Mouse (Mus musculus) embryonic facial prominence, embryonic 10.5 days (tissue): ENCODE measurements around the gene Hoxc6. TPM values are rescaled to one million over a fixed set of nuclear protein-coding genes. Genes with fewer than 3 reads are reported as not detected.

ENCODE experiments used
- DNase-seq: peaks from one replicate; pipeline ENCODE4 v3.0.0-alpha.2; 2017; ENCODE audit warnings: low spot score
- H3K27ac ChIP-seq: fragments of 300-500 bp; sonication (generic); replicated peaks from 2 replicates; pipeline ENCODE4 v1.5.1; 2016; ENCODE audit warnings: mild to moderate bottlenecking
- H3K27me3 ChIP-seq: fragments of 300-500 bp; sonication (generic); replicated peaks from 2 replicates; pipeline ENCODE4 v1.6.1; 2016; ENCODE audit warnings: low read depth, mild to moderate bottlenecking; ENCODE audit not compliant: poor library complexity, severe bottlenecking
- H3K36me3 ChIP-seq: fragments of 300-500 bp; sonication (generic); replicated peaks from 2 replicates; pipeline ENCODE4 v1.6.1; 2016; ENCODE audit warnings: mild to moderate bottlenecking, moderate library complexity
- H3K4me1 ChIP-seq: fragments of 300-500 bp; sonication (generic); 2 replicates; pipeline ENCODE4 v1.6.1; 2016
- H3K4me3 ChIP-seq: fragments of 300-500 bp; sonication (generic); 2 replicates; pipeline ENCODE4 v1.5.1; 2016; ENCODE audit warnings: mild to moderate bottlenecking, moderate library complexity
- H3K9me3 ChIP-seq: fragments of 300-500 bp; sonication (generic); 2 replicates; pipeline ENCODE4 v1.6.1; 2016; ENCODE audit warnings: mild to moderate bottlenecking
- WGBS: fragments of 180-500 bp; shearing (Covaris S2); methylation state at CpG from one replicate; pipeline ENCODE4 v1.1.7; 2016; 5-methylcytosine and 5-hydroxymethylcytosine counted together
- microRNA counts: library from miRNA; unstranded; fragments of <30 nt; microRNA quantifications from one replicate; lab custom pipeline; 2017
- microRNA-seq: library from miRNA; unstranded; fragments of <30 nt; microRNA quantifications from one replicate; pipeline ENCODE4, GENCODE M21; 2017
- polyA plus RNA-seq: library from polyadenylated mRNA; unstranded; fragments of >200 nt; fragmentation: Nextera tagmentation; extraction: Ambion mirVana; gene quantifications from 2 replicates; pipeline ENCODE4 v1.2.1, GENCODE M21; 2016

Gene Hoxc6
- polyA plus RNA-seq, 1 experiment from 2014 or later = not detected

GRCm38 (mm10) chr15:103051670-103052069, 53.6 kb downstream of the Hoxc6 start:
- Histone ChIP-seq H3K4me1 (peaks cover 5% of the 10 kb centered on the region; the same call in 1 of the 2 replicates), H3K36me3 (no peaks in the 10 kb centered on the region), H3K4me3 (no peak overlapping the region), H3K27ac (no peak overlapping the region), H3K9me3 (no peaks in the 10 kb centered on the region), H3K27me3 (peaks cover 100% of the 10 kb centered on the region)
- DNase-seq = no peak
- WGBS = 68% methylated on average over 2 of the region's 2 CpGs

DNA sequence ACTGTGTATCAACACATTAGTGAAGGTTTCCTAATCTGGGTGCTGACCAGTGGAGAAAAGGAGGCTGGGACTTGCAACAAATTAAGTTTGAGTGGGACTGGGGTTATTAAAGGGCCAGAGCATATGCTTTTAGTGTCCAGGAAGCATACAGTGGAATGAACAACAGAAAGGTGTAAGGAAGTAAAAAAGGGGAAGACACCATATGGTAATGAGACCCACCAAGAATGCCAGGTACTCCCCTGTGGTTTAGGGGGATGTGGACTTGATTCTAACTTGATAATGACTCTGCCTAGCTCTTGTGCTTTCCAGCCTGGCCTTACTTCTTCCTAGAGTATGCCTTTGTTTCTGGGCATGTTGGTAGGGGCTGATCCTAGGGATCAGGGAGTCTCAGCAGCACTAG, 55.2 kb downstream of the Hoxc6 start:
- Histone ChIP-seq H3K9me3 (no peaks in the 10 kb centered on the region), H3K4me1 (peaks cover 5% of the 10 kb centered on the region; the same call in 1 of the 2 replicates), H3K36me3 (no peaks in the 10 kb centered on the region), H3K4me3 (no peak overlapping the region), H3K27me3 (peaks cover 100% of the 10 kb centered on the region), H3K27ac (no peak overlapping the region)
- no peak for DNase-seq

- Histone ChIP-seq H3K36me3 (no peaks in the 10 kb centered on the region), H3K9me3 (no peaks in the 10 kb centered on the region), H3K4me3 (no peak overlapping the region), H3K27ac (no peak overlapping the region), H3K4me1 (peaks cover 7% of the 10 kb centered on the region; the same call in 1 of the 2 replicates), H3K27me3 (peaks cover 100% of the 10 kb centered on the region)
- WGBS = 40% methylated on average over 2 of the region's 2 CpGs
- no peak for DNase-seq
Observed at GRCm38 (mm10) chr15:103056396-103056795, 58.3 kb downstream of the Hoxc6 start.

GRCm38 (mm10) chr15:103058715-103059114, 60.7 kb downstream of the Hoxc6 start:
- 2% methylated on average over 12 of the region's 12 CpGs for WGBS
- Histone ChIP-seq H3K27me3 (peaks cover 100% of the 10 kb centered on the region), H3K9me3 (no peaks in the 10 kb centered on the region), H3K4me1 (peaks cover 3% of the 10 kb centered on the region; the same call in 1 of the 2 replicates), H3K36me3 (no peaks in the 10 kb centered on the region), H3K4me3 (no peak overlapping the region), H3K27ac (no peak overlapping the region)
- peak; percentile 58 for DNase-seq

DNA sequence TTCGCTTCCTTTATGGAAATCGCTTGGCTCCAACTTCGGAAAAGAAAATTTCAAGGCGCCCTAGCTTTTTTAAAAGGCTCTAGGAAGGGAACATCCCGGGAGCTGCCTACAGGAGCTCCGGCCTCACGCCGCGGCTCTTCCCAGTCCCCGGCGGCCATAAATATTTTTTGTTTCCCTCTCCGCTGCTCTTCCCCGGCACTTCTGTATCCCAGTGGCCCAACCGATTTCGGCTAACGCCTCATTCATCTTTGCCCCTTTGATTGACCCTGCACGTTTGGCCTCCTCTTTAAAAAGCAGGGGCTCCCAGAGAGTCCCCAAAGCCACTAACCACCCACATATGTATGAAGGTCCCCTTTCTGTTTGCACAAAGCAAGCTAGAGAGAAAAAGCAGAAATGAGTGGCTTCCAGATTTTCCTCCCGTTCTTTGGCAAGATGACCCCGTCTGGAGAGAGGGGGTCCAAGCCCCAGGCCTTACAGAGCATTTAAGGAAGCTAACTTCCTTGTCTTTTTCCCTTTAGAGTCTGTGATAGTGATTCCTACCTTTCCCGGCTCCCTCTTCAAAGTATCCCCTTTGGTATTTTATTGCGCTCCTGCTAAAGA, 61.4 kb downstream of the Hoxc6 start:
- H3K9me3 ChIP-seq = no peaks in the 10 kb centered on the region
- DNase-seq = peak; percentile 58
- peaks cover 3% of the 10 kb centered on the region; the same call in 1 of the 2 replicates for H3K4me1 ChIP-seq
- no peaks in the 10 kb centered on the region for H3K36me3 ChIP-seq
- peaks cover 100% of the 10 kb centered on the region for H3K27me3 ChIP-seq
- 1% methylated on average over 21 of the region's 21 CpGs for WGBS
- H3K4me3 ChIP-seq = no peak overlapping the region
- no peak overlapping the region for H3K27ac ChIP-seq

- WGBS = 2% methylated on average over 11 of the region's 11 CpGs
- H3K4me1 ChIP-seq = peaks cover 3% of the 10 kb centered on the region; the same call in 1 of the 2 replicates
- DNase-seq = peak; percentile 52
- H3K27me3 ChIP-seq = peaks cover 100% of the 10 kb centered on the region
- H3K36me3 ChIP-seq = no peaks in the 10 kb centered on the region
- no peak overlapping the region for H3K27ac ChIP-seq
- no peaks in the 10 kb centered on the region for H3K9me3 ChIP-seq
- no peak overlapping the region for H3K4me3 ChIP-seq
Observed at GRCm38 (mm10) chr15:103060021-103060340, 61.9 kb downstream of the Hoxc6 start.

DNA sequence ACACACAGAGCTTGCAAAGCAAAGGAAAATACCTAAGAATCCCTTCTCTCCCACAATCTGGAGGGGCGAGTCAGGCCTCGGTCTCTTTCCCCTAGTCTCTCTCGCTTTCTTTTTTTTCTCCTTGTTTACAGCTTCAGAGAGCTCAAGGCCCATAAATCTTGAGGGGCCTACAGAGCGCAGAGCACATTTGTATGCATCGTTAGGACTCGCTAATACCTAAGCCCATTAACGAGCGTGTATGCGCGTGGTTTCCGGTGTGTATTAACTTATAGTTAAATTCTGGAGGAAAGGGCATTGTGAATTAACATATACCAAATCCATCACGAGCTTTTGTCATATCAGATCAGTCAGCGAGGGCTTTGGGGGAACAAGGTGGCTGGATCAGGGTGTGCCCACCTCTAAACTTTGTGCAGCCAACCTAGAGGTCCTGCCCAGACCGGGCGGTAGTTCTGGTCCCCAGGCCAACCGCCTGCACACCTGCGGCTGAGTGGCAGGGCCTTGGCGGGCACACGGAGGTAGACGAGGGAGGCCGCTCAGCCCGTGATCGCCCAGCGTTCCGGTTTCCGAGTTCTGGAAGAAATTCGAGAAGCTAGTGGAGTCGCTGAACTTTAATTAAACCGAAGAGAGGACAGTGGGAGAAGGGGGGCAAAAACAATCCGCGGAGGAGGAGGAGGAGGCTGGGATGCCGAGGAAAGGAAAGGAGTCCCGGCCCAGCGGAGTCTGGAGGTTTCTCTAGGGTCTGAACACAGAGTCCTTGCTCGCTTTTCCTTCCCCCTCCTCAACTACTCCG, 62.5 kb downstream of the Hoxc6 start:
- Histone ChIP-seq H3K4me3 (no peak overlapping the region), H3K9me3 (no peaks in the 10 kb centered on the region), H3K27ac (no peak overlapping the region), H3K36me3 (no peaks in the 10 kb centered on the region), H3K4me1 (peaks cover 3% of the 10 kb centered on the region; the same call in 1 of the 2 replicates), H3K27me3 (peaks cover 100% of the 10 kb centered on the region)
- WGBS = under 1% methylated on average over 36 of the region's 36 CpGs
- DNase-seq = peak; percentile 63

DNA sequence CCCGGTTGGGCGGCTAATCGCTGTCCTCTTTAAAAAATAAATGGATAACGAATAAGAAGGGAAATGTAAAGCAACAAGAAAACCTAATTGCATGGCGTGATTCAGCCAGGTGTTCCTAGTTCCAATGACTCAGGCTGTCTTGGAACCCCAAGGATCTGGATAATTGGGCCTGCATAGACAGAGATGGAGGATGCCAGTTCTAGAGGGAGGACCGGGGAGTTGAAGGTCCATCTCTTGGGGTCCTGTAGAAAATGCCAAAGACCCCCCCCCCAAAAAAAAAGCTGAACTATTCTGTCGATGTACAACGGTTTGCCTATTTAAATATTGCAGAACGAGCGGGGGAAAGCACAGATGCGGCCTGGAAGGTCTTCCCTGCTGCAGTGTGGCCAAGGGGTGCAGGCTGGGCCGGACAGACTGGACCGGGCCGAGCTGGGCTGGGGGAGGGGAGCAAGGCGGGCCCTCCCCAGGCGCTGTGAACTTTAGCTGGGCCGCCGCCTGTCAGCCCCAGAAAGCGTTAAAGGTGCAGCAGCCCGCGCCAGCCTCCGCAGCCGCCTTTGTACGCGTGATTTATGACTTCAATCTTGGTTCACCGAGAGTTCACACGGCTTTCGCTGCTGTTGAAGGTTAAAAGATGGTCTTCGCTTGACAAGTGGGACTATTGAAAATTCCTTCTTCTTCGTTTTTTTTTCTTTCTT, 63.2 kb downstream of the Hoxc6 start:
- Histone ChIP-seq H3K27ac (no peak overlapping the region), H3K4me1 (peaks cover 3% of the 10 kb centered on the region; the same call in 1 of the 2 replicates), H3K36me3 (no peaks in the 10 kb centered on the region), H3K9me3 (no peaks in the 10 kb centered on the region), H3K4me3 (peak overlapping the region; percentile 23; the same call in 1 of the 2 replicates), H3K27me3 (peaks cover 100% of the 10 kb centered on the region)
- peak; percentile 39 for DNase-seq
- under 1% methylated on average over 30 of the region's 30 CpGs for WGBS

MicroRNA genes within 50 kb of the gene (microRNA counts, 519-probe panel; counts per million panel counts)
- microRNA mmu-miR-615-3p (lab: Ali Mortazavi, UCI) (188 counts per million, percentile 57 among the panel's probes with 10 or more counts), microRNA mmu-miR-615-5p (lab: Ali Mortazavi, UCI) (188 counts per million, percentile 57 among the panel's probes with 10 or more counts)

Small RNAs within 50 kb of the gene (microRNA-seq; reads per million reads assigned to microRNA genes)
- gene Mir196a-2 (3.4 reads per million, percentile 4 among the genes with 10 or more reads in this experiment), gene Mir615 (26.5 reads per million, percentile 32 among the genes with 10 or more reads in this experiment)

Other genes starting within 250 kb of the Hoxc6 start
- 0.08 TPM in 1 of 2 replicates, not detected in the other for gene Hoxc13, start 77.2 kb upstream of the Hoxc6 start, polyA plus RNA-seq
- not detected in 2 replicates for gene Hoxc12, start 61.5 kb upstream of the Hoxc6 start, polyA plus RNA-seq
- not detected in 2 replicates for gene Hoxc11, start 43.8 kb upstream of the Hoxc6 start, polyA plus RNA-seq
- gene Hoxc10, start 31.5 kb upstream of the Hoxc6 start, polyA plus RNA-seq = not detected in 2 replicates
- 0.07 and 0.18 TPM in 2 replicates for gene Hoxc5, start 30.8 kb upstream of the Hoxc6 start, polyA plus RNA-seq
- not detected in 2 replicates for gene Hoxc9, start 21.8 kb upstream of the Hoxc6 start, polyA plus RNA-seq
- gene Hoxc8, start 7.7 kb upstream of the Hoxc6 start, polyA plus RNA-seq = not detected in 2 replicates
- gene Hoxc4, start 20.7 kb downstream of the Hoxc6 start, polyA plus RNA-seq = 0.11 and 0.16 TPM in 2 replicates
- 15.7 and 19.6 TPM in 2 replicates for gene Smug1, start 168.8 kb downstream of the Hoxc6 start, polyA plus RNA-seq
- 202 and 206 TPM in 2 replicates for gene Cbx5, start 241.6 kb downstream of the Hoxc6 start, polyA plus RNA-seq
- gene Hnrnpa1, start 242.2 kb downstream of the Hoxc6 start, polyA plus RNA-seq = 1,897 and 1,928 TPM in 2 replicates